Mouse (Mus musculus) frontal cortex, adult (tissue): Measurements from ENCODE around the gene Gm49486.

Experiments used
- ATAC-seq: cut with Nextera tagmentation; 2 replicates; pipeline ENCODE4 v1.9.2; 2017; ENCODE audit warnings: mild to moderate bottlenecking, moderate library complexity, mixed read lengths; ENCODE audit not compliant: low TSS enrichment

Gm49486 gene

GRCm38 (mm10) chr15:79270317-79271123 is 41.3 kb downstream of the Gm49486 start:
- peak; percentile 69; the same call in 1 of the 2 replicates for ATAC-seq

- ATAC-seq, result peak; percentile 47; the same call in 1 of the 2 replicates
Observed at GRCm38 (mm10) chr15:79271124-79271746, 42.0 kb downstream of the Gm49486 start.

GRCm38 (mm10) chr15:79273020-79273419 is 43.8 kb downstream of the Gm49486 start:
- no peak for ATAC-seq

GRCm38 (mm10) chr15:79277728-79278127 is 48.5 kb downstream of the Gm49486 start:
- ATAC-seq, result no peak

GRCm38 (mm10) chr15:79280209-79280608 is 51.0 kb downstream of the Gm49486 start:
- no peak for ATAC-seq

GRCm38 (mm10) chr15:79280850-79281249 is 51.7 kb downstream of the Gm49486 start:
- ATAC-seq, result no peak

GRCm38 (mm10) chr15:79281389-79281788 is 52.2 kb downstream of the Gm49486 start:
- ATAC-seq, result no peak

- no peak for ATAC-seq
Observed at GRCm38 (mm10) chr15:79282434-79282833, 53.2 kb downstream of the Gm49486 start.

- ATAC-seq, result no peak
Observed at GRCm38 (mm10) chr15:79283371-79283770, 54.2 kb downstream of the Gm49486 start.

GRCm38 (mm10) chr15:79285399-79285798 is 56.2 kb downstream of the Gm49486 start, which contains the start of gene Baiap2l2:
TSS of gene Baiap2l2 (minus strand) at chr15:79285537.
- ATAC-seq, result no peak

GRCm38 (mm10) chr15:79286141-79286540 is 57.0 kb downstream of the Gm49486 start:
- ATAC-seq, result no peak

GRCm38 (mm10) chr15:79287091-79287490 is 57.9 kb downstream of the Gm49486 start:
- no peak for ATAC-seq

GRCm38 (mm10) chr15:79288387-79288786 is 59.2 kb downstream of the Gm49486 start:
- ATAC-seq, result no peak

GRCm38 (mm10) chr15:79289441-79289840 is 60.2 kb downstream of the Gm49486 start:
- no peak for ATAC-seq

- ATAC-seq, result no peak
Observed at GRCm38 (mm10) chr15:79290340-79290739, 61.1 kb downstream of the Gm49486 start.

- peak; percentile 57; the same call in 1 of the 2 replicates for ATAC-seq
Observed at GRCm38 (mm10) chr15:79292779-79293178, 63.6 kb downstream of the Gm49486 start.

GRCm38 (mm10) chr15:79298553-79298952 is 69.4 kb downstream of the Gm49486 start:
- no peak for ATAC-seq

- ATAC-seq, result no peak
Observed at GRCm38 (mm10) chr15:79299563-79300155, 70.5 kb downstream of the Gm49486 start.

- no peak for ATAC-seq
Observed at GRCm38 (mm10) chr15:79303725-79304124, 74.5 kb downstream of the Gm49486 start.

- no peak for ATAC-seq
Observed at GRCm38 (mm10) chr15:79304832-79305231, 75.6 kb downstream of the Gm49486 start.

GRCm38 (mm10) chr15:79306043-79306637 is 76.9 kb downstream of the Gm49486 start:
- ATAC-seq, result peak; percentile 52; the same call in 1 of the 2 replicates
